Mouse (Mus musculus) cerebellum, adult 2 months (tissue): ENCODE data around the gene Tmem190.

Source experiments
- CTCF ChIP-seq: fragments of 200-500 bp; IDR thresholded peaks from 2 replicates; pipeline ENCODE4 v1.5.1; 2011; ENCODE audit warnings: low read depth, mild to moderate bottlenecking, control low read depth, low read length, moderate library complexity, borderline replicate concordance; ENCODE audit not compliant: insufficient read depth
- POLR2A ChIP-seq: fragments of 200-500 bp; IDR thresholded peaks from 2 replicates; pipeline ENCODE4 v1.6.1; 2011; ENCODE audit warnings: low read length, control low read depth, borderline replicate concordance; ENCODE audit not compliant: insufficient read depth

DNA sequence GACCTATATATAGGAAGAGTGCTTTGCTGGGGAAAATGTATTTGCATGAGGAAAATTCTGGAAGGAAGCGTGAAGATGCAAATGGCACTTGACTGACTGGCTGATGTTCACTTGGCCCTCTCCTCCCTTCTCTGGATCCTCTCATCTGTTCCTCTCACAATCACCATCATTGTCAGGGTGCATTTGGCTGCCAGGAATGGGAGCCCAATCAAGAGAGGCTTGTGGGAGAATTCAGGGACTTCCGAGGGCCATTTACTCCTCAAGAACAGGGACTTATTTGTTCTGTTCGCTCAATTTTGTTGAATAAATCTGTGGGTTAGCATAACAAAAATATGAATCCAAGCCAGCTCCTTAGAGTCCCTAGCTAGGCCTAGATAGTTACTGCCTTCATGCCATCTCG is 39.0 kb downstream of the Tmem190 start:
- TF ChIP-seq CTCF (no peak), POLR2A (no peak)
